In the genomic region with DNA sequence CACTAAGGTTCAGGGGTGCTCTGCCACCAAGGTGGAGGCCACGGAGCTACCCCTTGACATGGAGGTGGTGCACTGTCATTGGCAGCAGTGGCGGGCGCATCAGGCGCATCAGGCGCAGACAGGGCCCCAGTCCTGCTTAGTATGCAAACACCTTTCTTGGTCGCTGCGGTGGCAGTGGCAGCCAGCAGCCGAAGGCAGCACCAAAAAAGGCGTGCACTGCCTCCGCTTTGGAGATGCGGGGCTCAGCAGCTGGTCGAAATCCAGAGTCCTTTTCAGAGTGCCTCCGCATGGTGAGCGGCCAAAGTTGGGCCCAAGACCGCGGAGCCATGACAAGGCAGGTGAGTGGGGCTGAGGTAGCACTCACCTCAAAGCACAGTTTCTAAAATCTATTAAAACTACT, we compare ENCODE assay signal across 26 mouse cellular contexts.
"Had no signal": no experiment of that assay in that cellular context is flagged by ENCODE, and none has a peak within 500 bp of the region (broad histone marks: within the 10 kb centered on the region; RNA-seq: fewer than 3 reads in every experiment).

No protein-coding gene starts in this region.

- H3K27ac ChIP-seq: heart, adult 2 months; heart, embryonic 13.5 days; heart, embryonic 15.5 days; hindbrain, embryonic 13.5 days; hindbrain, embryonic 15.5 days; intestine, embryonic 15.5 days; limb, embryonic 13.5 days; limb, embryonic 15.5 days; liver, embryonic 12.5 days; liver, embryonic 14.5 days had no signal

- H3K4me3 ChIP-seq: heart, adult 2 months; heart, embryonic 13.5 days; heart, embryonic 15.5 days; hindbrain, embryonic 13.5 days; hindbrain, embryonic 15.5 days; intestine, embryonic 15.5 days; limb, embryonic 13.5 days; limb, embryonic 15.5 days; liver, embryonic 12.5 days had no signal

- H3K4me1 ChIP-seq: heart, embryonic 13.5 days; heart, embryonic 15.5 days; hindbrain, embryonic 13.5 days; hindbrain, embryonic 15.5 days; intestine, embryonic 15.5 days; limb, embryonic 13.5 days; limb, embryonic 15.5 days; liver, embryonic 12.5 days had no signal

- DNase-seq: gastrocnemius, postnatal 14 days; gastrocnemius, postnatal 36 days; heart, adult 11 months; heart, adult 2 months; heart, postnatal 14 days; heart, postnatal 36 days; kidney, adult 18-20 months; kidney, adult 8-10 months; kidney, postnatal 10 days; kidney, postnatal 25 days; kidney, postnatal 4 days; layer of hippocampus, adult 9-11 months; layer of hippocampus, postnatal 36 days; left cerebral cortex, postnatal 4 days had no signal

- ATAC-seq: inflammation-experienced regulatory T-cells, adult 6 months; intestine, embryonic 15.5 days; intestine, postnatal 0 days; liver, embryonic 12.5 days had no signal

- H3K36me3 ChIP-seq: heart, embryonic 13.5 days; heart, embryonic 15.5 days; hindbrain, embryonic 15.5 days; intestine, embryonic 15.5 days; limb, embryonic 15.5 days; liver, embryonic 12.5 days had no signal

- H3K4me2 ChIP-seq: heart, embryonic 11.5 days; heart, embryonic 13.5 days; heart, embryonic 15.5 days; hindbrain, embryonic 13.5 days; hindbrain, embryonic 15.5 days; intestine, embryonic 15.5 days; limb, embryonic 13.5 days; limb, embryonic 15.5 days; liver, embryonic 12.5 days had no signal

- H3K27me3 ChIP-seq: heart, embryonic 13.5 days; heart, embryonic 15.5 days; hindbrain, embryonic 13.5 days; hindbrain, embryonic 15.5 days; intestine, embryonic 15.5 days; limb, embryonic 13.5 days; limb, embryonic 15.5 days; liver, embryonic 12.5 days had no signal

- H3K9ac ChIP-seq: heart, embryonic 13.5 days; heart, embryonic 15.5 days; hindbrain, embryonic 13.5 days; hindbrain, embryonic 15.5 days; intestine, embryonic 15.5 days; limb, embryonic 13.5 days; limb, embryonic 15.5 days; liver, embryonic 12.5 days; liver, embryonic 14.5 days had no signal
